Comparison of ENCODE assay signal across 29 mouse cellular contexts in the genomic region with DNA sequence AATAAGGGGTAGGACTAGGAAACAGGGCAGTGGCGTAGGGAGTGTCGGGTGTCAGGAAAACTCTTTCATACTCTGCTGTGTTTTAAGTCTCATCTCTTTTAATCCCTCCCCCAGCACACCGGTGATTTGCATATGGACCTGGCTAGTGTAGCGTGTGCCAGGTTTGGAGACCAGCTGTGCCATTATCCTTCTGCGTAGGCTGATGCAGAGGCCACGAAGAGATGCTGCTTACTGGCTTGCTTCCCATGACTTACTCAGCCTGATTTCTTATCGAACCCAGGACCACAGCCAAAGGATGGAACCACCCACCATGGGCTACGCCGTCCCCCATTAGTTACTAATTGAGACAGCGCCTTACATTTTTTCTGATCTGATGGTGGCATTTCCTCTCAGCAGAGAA.
DNase-seq lines count a peak whose midpoint lies in the region; ATAC-seq and TF ChIP-seq lines count a peak whose summit lies in the region.
"Had no signal": no experiment of that assay in that cellular context is flagged by ENCODE, and none has a peak within 500 bp of the region (broad histone marks: within the 10 kb centered on the region; RNA-seq: fewer than 3 reads in every experiment).

No protein-coding gene starts in this region.

- peaks cover 11% of the 10 kb centered on the region; the same call in 1 of the 2 replicates for H3K4me1 ChIP-seq in forebrain, embryonic 14.5 days (ENCODE audit: control insufficient read depth, insufficient read depth, low read length)
- H3K4me1 ChIP-seq in forebrain, postnatal 0 days (ENCODE audit: insufficient read depth) = peaks cover 11% of the 10 kb centered on the region; the same call in 1 of the 2 replicates
- H3K4me1 ChIP-seq in hindbrain, embryonic 14.5 days (replicated peaks; ENCODE audit: control insufficient read depth, insufficient read depth, low read length) = peaks cover 17% of the 10 kb centered on the region
- peaks cover 47% of the 10 kb centered on the region for H3K4me1 ChIP-seq in hindbrain, embryonic 10.5 days (replicated peaks)
- peaks cover 58% of the 10 kb centered on the region for H3K4me1 ChIP-seq in midbrain, embryonic 13.5 days (replicated peaks)
- peaks cover 39% of the 10 kb centered on the region for H3K4me1 ChIP-seq in midbrain, embryonic 14.5 days (ENCODE audit: control insufficient read depth, insufficient read depth, low read length)
- peaks cover 0 to 34% of the 10 kb centered on the region in 2 experiments; a peak in 2 of 4 replicates for H3K4me1 ChIP-seq in CH12.LX (ENCODE audit: control insufficient read depth in 1 of 2, insufficient read depth in 2 of 2)
- H3K4me1 ChIP-seq in midbrain, embryonic 15.5 days = peaks cover 45% of the 10 kb centered on the region

- H3K27me3 ChIP-seq in forebrain, embryonic 14.5 days (replicated peaks; ENCODE audit: control insufficient read depth, insufficient read depth, low read length) = no peaks in the 10 kb centered on the region
- no peaks in the 10 kb centered on the region for H3K27me3 ChIP-seq in forebrain, postnatal 0 days (ENCODE audit: insufficient read depth, low read length)
- no peaks in the 10 kb centered on the region for H3K27me3 ChIP-seq in hindbrain, embryonic 14.5 days (ENCODE audit: control insufficient read depth, insufficient read depth, low read length)
- H3K27me3 ChIP-seq in hindbrain, embryonic 10.5 days (ENCODE audit: insufficient read depth, poor library complexity, severe bottlenecking) = no peaks in the 10 kb centered on the region
- no peaks in the 10 kb centered on the region for H3K27me3 ChIP-seq in midbrain, embryonic 13.5 days
- no peaks in the 10 kb centered on the region for H3K27me3 ChIP-seq in midbrain, embryonic 14.5 days (ENCODE audit: control insufficient read depth, insufficient read depth, low read length)
- no peaks in the 10 kb centered on the region for H3K27me3 ChIP-seq in CH12.LX (replicated peaks)
- H3K27me3 ChIP-seq in midbrain, embryonic 15.5 days (replicated peaks) = no peaks in the 10 kb centered on the region
- H3K27me3 ChIP-seq: embryonic facial prominence, embryonic 12.5 days; intestine, embryonic 15.5 days; limb, embryonic 12.5 days; liver, embryonic 15.5 days; Patski had no signal

- in situ Hi-C loops in CH12.LX (cut with MboI; ENCODE audit: low pct_ligation_motif_present, low pct_unique_long_range_greater_than_20kb, low sequenced_read_pairs) = no loop called here

- WGBS in forebrain, embryonic 14.5 days = 55% methylated on average over 10 of the region's 10 CpGs
- 51% methylated on average over 10 of the region's 10 CpGs for WGBS in forebrain, postnatal 0 days
- 76% methylated on average over 10 of the region's 10 CpGs for WGBS in hindbrain, embryonic 14.5 days
- 91% methylated on average over 10 of the region's 10 CpGs for WGBS in hindbrain, embryonic 10.5 days
- 74% methylated on average over 10 of the region's 10 CpGs for WGBS in midbrain, embryonic 13.5 days
- 72% methylated on average over 10 of the region's 10 CpGs for WGBS in midbrain, embryonic 14.5 days
- 66% methylated on average over 10 of the region's 10 CpGs for WGBS in midbrain, embryonic 15.5 days

- H3K4me3 ChIP-seq in forebrain, embryonic 14.5 days (ENCODE audit: low read depth, low read length) = no peak overlapping the region
- H3K4me3 ChIP-seq in forebrain, postnatal 0 days (ENCODE audit: low read depth, low read length) = no peak overlapping the region
- no peak overlapping the region for H3K4me3 ChIP-seq in hindbrain, embryonic 14.5 days (replicated peaks; ENCODE audit: low read length)
- H3K4me3 ChIP-seq in hindbrain, embryonic 10.5 days = no peak overlapping the region
- no peak overlapping the region for H3K4me3 ChIP-seq in midbrain, embryonic 13.5 days (replicated peaks)
- no peak overlapping the region for H3K4me3 ChIP-seq in midbrain, embryonic 14.5 days (replicated peaks; ENCODE audit: low read depth, low read length)
- H3K4me3 ChIP-seq in CH12.LX (replicated peaks in 1 of 3; ENCODE audit: low read depth in 2 of 3, low read length in 2 of 3, poor library complexity in 1 of 3) = no peak overlapping the region
- no peak overlapping the region for H3K4me3 ChIP-seq in midbrain, embryonic 15.5 days
- H3K4me3 ChIP-seq: embryonic facial prominence, embryonic 12.5 days; heart, adult 2 months; heart, embryonic 12.5 days; intestine, embryonic 15.5 days; limb, embryonic 12.5 days; liver, embryonic 15.5 days; myocyte had no signal

- peaks cover 5% of the 10 kb centered on the region; the same call in 1 of the 2 replicates for H3K36me3 ChIP-seq in forebrain, embryonic 14.5 days (ENCODE audit: control insufficient read depth, insufficient read depth, low read length)
- peaks cover 6% of the 10 kb centered on the region for H3K36me3 ChIP-seq in forebrain, postnatal 0 days (ENCODE audit: insufficient read depth)
- H3K36me3 ChIP-seq in hindbrain, embryonic 14.5 days (replicated peaks; ENCODE audit: control insufficient read depth, insufficient read depth) = no peaks in the 10 kb centered on the region
- peaks cover 18% of the 10 kb centered on the region for H3K36me3 ChIP-seq in hindbrain, embryonic 10.5 days
- H3K36me3 ChIP-seq in midbrain, embryonic 13.5 days = peaks cover 6% of the 10 kb centered on the region; the same call in 1 of the 2 replicates
- no peaks in the 10 kb centered on the region for H3K36me3 ChIP-seq in midbrain, embryonic 14.5 days (ENCODE audit: control insufficient read depth, insufficient read depth, low read length)
- H3K36me3 ChIP-seq in CH12.LX (replicated peaks in 1 of 2; ENCODE audit: control insufficient read depth in 1 of 2, insufficient read depth in 1 of 2, low read length in 1 of 2) = peaks cover 37 to 76% of the 10 kb centered on the region in 2 experiments
- H3K36me3 ChIP-seq in midbrain, embryonic 15.5 days (replicated peaks) = no peaks in the 10 kb centered on the region
- H3K36me3 ChIP-seq: embryonic facial prominence, embryonic 12.5 days; G1E; heart, embryonic 12.5 days; liver, embryonic 15.5 days had no signal

- no peak overlapping the region for H3K27ac ChIP-seq in forebrain, embryonic 14.5 days (ENCODE audit: low read depth, low read length)
- no peak overlapping the region for H3K27ac ChIP-seq in forebrain, postnatal 0 days (ENCODE audit: low read depth, low read length)
- H3K27ac ChIP-seq in hindbrain, embryonic 14.5 days = peak overlapping the region; percentile 18; the same call in 1 of the 2 replicates
- H3K27ac ChIP-seq in hindbrain, embryonic 10.5 days = no peak overlapping the region
- peak overlapping the region; percentile 5; the same call in 1 of the 2 replicates for H3K27ac ChIP-seq in midbrain, embryonic 13.5 days
- no peak overlapping the region for H3K27ac ChIP-seq in midbrain, embryonic 14.5 days (replicated peaks; ENCODE audit: low read depth, low read length)
- H3K27ac ChIP-seq in CH12.LX (ENCODE audit: insufficient read depth, low read depth) = no peak overlapping the region
- no peak overlapping the region for H3K27ac ChIP-seq in midbrain, embryonic 15.5 days
- H3K27ac ChIP-seq: embryonic facial prominence, embryonic 12.5 days; heart, adult 2 months; hindbrain, postnatal 0 days; intestine, embryonic 15.5 days; kidney, postnatal 0 days; limb, embryonic 12.5 days; liver, embryonic 15.5 days had no signal

- no peak for ATAC-seq in forebrain, embryonic 14.5 days
- ATAC-seq in forebrain, postnatal 0 days = no peak
- ATAC-seq in hindbrain, embryonic 14.5 days (ENCODE audit: low FRiP score) = no peak
- no peak for ATAC-seq in midbrain, embryonic 13.5 days
- no peak for ATAC-seq in midbrain, embryonic 14.5 days (ENCODE audit: low FRiP score, low TSS enrichment)
- ATAC-seq in midbrain, embryonic 15.5 days (replicated peaks) = no peak
- ATAC-seq: hindbrain, postnatal 0 days; intestine, embryonic 15.5 days; Patski had no signal

- dilution Hi-C loops in CH12.LX (cut with MboI; ENCODE audit: extremely low pct_ligation_motif_present, extremely low pct_unique_long_range_greater_than_20kb, low sequenced_read_pairs) = no loop called here

- H3K79me2 ChIP-seq in CH12.LX (replicated peaks; ENCODE audit: control insufficient read depth, extremely low read depth, insufficient read depth, poor library complexity, severe bottlenecking) = peaks cover 31% of the 10 kb centered on the region

- TF ChIP-seq RAD21 in CH12.LX (IDR thresholded peaks at IDR 0.05; ENCODE audit: low read depth, low read length) = no peak

- no peak overlapping the region for H3K4me2 ChIP-seq in forebrain, embryonic 14.5 days (ENCODE audit: low read length)
- no peak overlapping the region for H3K4me2 ChIP-seq in forebrain, postnatal 0 days (ENCODE audit: low read depth)
- no peak overlapping the region for H3K4me2 ChIP-seq in hindbrain, embryonic 14.5 days (replicated peaks)
- no peak overlapping the region for H3K4me2 ChIP-seq in midbrain, embryonic 13.5 days (replicated peaks)
- H3K4me2 ChIP-seq in midbrain, embryonic 14.5 days (ENCODE audit: low read length) = no peak overlapping the region
- no peak overlapping the region for H3K4me2 ChIP-seq in CH12.LX (ENCODE audit: insufficient read depth, low read depth, poor library complexity, severe bottlenecking)
- no peak overlapping the region for H3K4me2 ChIP-seq in midbrain, embryonic 15.5 days
- H3K4me2 ChIP-seq: embryonic facial prominence, embryonic 12.5 days; heart, embryonic 12.5 days; intestine, embryonic 15.5 days; limb, embryonic 12.5 days; liver, embryonic 15.5 days; lung, embryonic 14.5 days had no signal

- DNase-seq in forebrain, embryonic 14.5 days (ENCODE audit: low spot score) = peak; percentile 19
- no peak for DNase-seq in forebrain, postnatal 0 days
- no peak for DNase-seq in hindbrain, embryonic 14.5 days (ENCODE audit: low spot score)
- DNase-seq in hindbrain, embryonic 10.5 days (ENCODE audit: low spot score) = no peak
- no peak for DNase-seq in midbrain, embryonic 14.5 days
- DNase-seq in CH12.LX (ENCODE audit: extremely low read depth) = peak; percentile 19
- DNase-seq: adrenal gland, postnatal 10 days; cerebellum, adult 11-12 months; cerebellum, adult 9-11 months; embryo, embryonic 11 days; heart, adult 2 months; heart, postnatal 4 days; kidney, adult 8-10 months; kidney, postnatal 4 days; lung, embryonic 14.5 days; lung, postnatal 14 days; thymus, postnatal 4 days had no signal

- no peak for TF ChIP-seq POLR2A in CH12.LX (IDR thresholded peaks at IDR 0.05; ENCODE audit: low read depth, low read length)

- H3K9ac ChIP-seq in forebrain, embryonic 14.5 days (ENCODE audit: low read length) = no peak overlapping the region
- H3K9ac ChIP-seq in forebrain, postnatal 0 days = no peak overlapping the region
- H3K9ac ChIP-seq in hindbrain, embryonic 14.5 days = no peak overlapping the region
- H3K9ac ChIP-seq in midbrain, embryonic 13.5 days (replicated peaks) = no peak overlapping the region
- H3K9ac ChIP-seq in midbrain, embryonic 14.5 days (replicated peaks; ENCODE audit: low read length) = no peak overlapping the region
- no peak overlapping the region for H3K9ac ChIP-seq in CH12.LX (ENCODE audit: insufficient read depth, low read depth)
- no peak overlapping the region for H3K9ac ChIP-seq in midbrain, embryonic 15.5 days
- H3K9ac ChIP-seq: embryonic facial prominence, embryonic 12.5 days; heart, embryonic 12.5 days; intestine, embryonic 15.5 days; limb, embryonic 12.5 days; liver, embryonic 15.5 days; lung, embryonic 14.5 days had no signal

- H3K9me3 ChIP-seq in forebrain, embryonic 14.5 days (replicated peaks; ENCODE audit: control insufficient read depth, low read length) = no peaks in the 10 kb centered on the region
- no peaks in the 10 kb centered on the region for H3K9me3 ChIP-seq in forebrain, postnatal 0 days (ENCODE audit: low read length)
- H3K9me3 ChIP-seq in hindbrain, embryonic 14.5 days (ENCODE audit: control insufficient read depth, low read length) = no peaks in the 10 kb centered on the region
- H3K9me3 ChIP-seq in hindbrain, embryonic 10.5 days = no peaks in the 10 kb centered on the region
- no peaks in the 10 kb centered on the region for H3K9me3 ChIP-seq in midbrain, embryonic 13.5 days
- H3K9me3 ChIP-seq in midbrain, embryonic 14.5 days (ENCODE audit: control insufficient read depth, low read length) = no peaks in the 10 kb centered on the region
- no peaks in the 10 kb centered on the region for H3K9me3 ChIP-seq in CH12.LX (replicated peaks; ENCODE audit: low read length)
- H3K9me3 ChIP-seq in midbrain, embryonic 15.5 days = no peaks in the 10 kb centered on the region
- H3K9me3 ChIP-seq: embryonic facial prominence, embryonic 12.5 days; heart, embryonic 12.5 days; intestine, embryonic 15.5 days; limb, embryonic 12.5 days; liver, embryonic 15.5 days had no signal

- no peak for TF ChIP-seq EP300 in CH12.LX (IDR thresholded peaks at IDR 0.05; ENCODE audit: low read length)

- TF ChIP-seq CTCF in forebrain, postnatal 0 days (IDR thresholded peaks at IDR 0.05; ENCODE audit: low read depth) = no peak
- no peak for TF ChIP-seq CTCF in CH12.LX (conservative IDR thresholded peaks at IDR 0.05 in 1 of 2, IDR thresholded peaks at IDR 0.05 in 1 of 2; ENCODE audit: low read depth in 2 of 2, low read length in 2 of 2)

Comparison
In these comparisons a context has a peak if more than half of its experiments do, and no peak if none do; other contexts are left out.
1. DNase-seq: peak in forebrain, embryonic 14.5 days (single experiment) and CH12.LX (single experiment); none in forebrain, postnatal 0 days (single experiment), hindbrain, embryonic 14.5 days (single experiment), hindbrain, embryonic 10.5 days (single experiment) and midbrain, embryonic 14.5 days (single experiment).
2. H3K27ac ChIP-seq: peak in hindbrain, embryonic 14.5 days (single experiment) and midbrain, embryonic 13.5 days (single experiment); none in forebrain, embryonic 14.5 days (single experiment), forebrain, postnatal 0 days (single experiment), hindbrain, embryonic 10.5 days (single experiment), midbrain, embryonic 14.5 days (single experiment), CH12.LX (single experiment) and midbrain, embryonic 15.5 days (single experiment).